Mouse (Mus musculus) T-helper 17 cell (primary cell): ENCODE data around the gene Afap1.

Source experiments
- in situ Hi-C, 2 experiments: fragments of 300-600 bp; cut with MboI, MseI; formaldehyde crosslinking; loops; 1 replicate in 1 of 2; 2 replicates in 1 of 2; pipeline ENCODE4 v1.15.1; 2025; ENCODE audit warnings: high pct_unique_total_duplicates in 2 of 2

Afap1 gene

GRCm38 (mm10) chr5:35893093-35893804 is at the start of gene Afap1:
TSS of gene Afap1 (plus strand) at chr5:35893319.
- in situ Hi-C loops, result no loop called here

GRCm38 (mm10) chr5:35851485-35851884 is 41.6 kb upstream of the Afap1 start:
- in situ Hi-C loops, result loop anchor here in 1 of 2 experiments (25.0 kb wide), 1 partner anchor 89 kb away; the partner anchor contains the start of gene Ablim2

DNA sequence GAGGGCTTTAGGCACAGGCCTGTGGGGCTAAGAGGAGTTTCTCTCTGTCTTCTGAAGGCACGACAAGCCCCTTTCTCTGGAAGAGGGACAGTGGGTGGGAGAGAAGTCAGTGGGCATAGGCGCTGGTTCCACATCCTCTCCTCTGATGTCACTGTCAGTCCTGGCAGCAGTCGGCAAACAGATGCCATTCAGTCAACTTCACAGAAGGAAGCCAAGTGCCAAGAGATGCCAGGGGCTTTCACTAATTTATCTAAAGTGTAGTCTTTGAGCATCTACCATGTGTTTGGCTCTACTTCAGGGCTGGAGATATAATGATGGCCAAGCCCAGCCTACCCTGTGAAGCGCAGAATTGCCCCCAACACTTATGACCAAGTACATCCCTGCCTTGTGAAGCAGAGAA is 39.7 kb upstream of the Afap1 start:
- in situ Hi-C loops, result loop anchor here in 1 of 2 experiments (25.0 kb wide), 1 partner anchor 91 kb away; the partner anchor contains the start of gene Ablim2

- in situ Hi-C loops, result loop anchor here (5.0 to 25.0 kb wide), 2 partner anchors 59 to 94 kb away; partner anchors contain the start of gene Ablim2 (in 1 of the 2)
Measured at GRCm38 (mm10) chr5:35856245-35856644, 36.9 kb upstream of the Afap1 start.

GRCm38 (mm10) chr5:35858069-35858468 is 35.0 kb upstream of the Afap1 start:
- in situ Hi-C loops, result loop anchor here (5.0 to 25.0 kb wide), 2 partner anchors 61 to 96 kb away; partner anchors contain the start of gene Ablim2 (in 1 of the 2)

DNA sequence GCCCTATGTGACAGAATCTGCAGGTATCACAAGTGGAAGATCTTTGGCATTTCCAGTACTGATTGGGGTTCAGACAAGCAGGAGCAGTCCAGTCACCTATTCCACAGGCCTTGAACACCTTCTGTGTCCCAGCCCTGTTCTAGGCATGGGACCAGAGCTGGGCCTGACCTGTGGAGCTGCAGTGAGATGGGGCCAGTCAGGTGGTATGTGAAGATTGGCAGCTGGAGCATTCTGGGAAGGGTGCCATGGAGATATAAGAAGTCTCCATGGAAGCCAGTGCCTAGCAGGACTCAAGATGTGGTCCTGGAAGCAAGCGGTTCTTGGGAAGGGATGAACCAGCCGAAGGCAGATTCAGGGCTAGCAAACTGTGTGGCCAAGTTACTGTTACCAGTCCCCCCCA is 31.7 kb upstream of the Afap1 start:
- in situ Hi-C loops, result loop anchor here (10.0 to 25.0 kb wide), 2 partner anchors 99 to 257 kb away; partner anchors contain the start of gene Ablim2 (in 1 of the 2)

- in situ Hi-C loops, result loop anchor here (10.0 to 25.0 kb wide), 2 partner anchors 108 to 265 kb away; partner anchors contain the start of gene Ablim2 (in 1 of the 2)
Measured at GRCm38 (mm10) chr5:35869973-35870372, 23.1 kb upstream of the Afap1 start.

DNA sequence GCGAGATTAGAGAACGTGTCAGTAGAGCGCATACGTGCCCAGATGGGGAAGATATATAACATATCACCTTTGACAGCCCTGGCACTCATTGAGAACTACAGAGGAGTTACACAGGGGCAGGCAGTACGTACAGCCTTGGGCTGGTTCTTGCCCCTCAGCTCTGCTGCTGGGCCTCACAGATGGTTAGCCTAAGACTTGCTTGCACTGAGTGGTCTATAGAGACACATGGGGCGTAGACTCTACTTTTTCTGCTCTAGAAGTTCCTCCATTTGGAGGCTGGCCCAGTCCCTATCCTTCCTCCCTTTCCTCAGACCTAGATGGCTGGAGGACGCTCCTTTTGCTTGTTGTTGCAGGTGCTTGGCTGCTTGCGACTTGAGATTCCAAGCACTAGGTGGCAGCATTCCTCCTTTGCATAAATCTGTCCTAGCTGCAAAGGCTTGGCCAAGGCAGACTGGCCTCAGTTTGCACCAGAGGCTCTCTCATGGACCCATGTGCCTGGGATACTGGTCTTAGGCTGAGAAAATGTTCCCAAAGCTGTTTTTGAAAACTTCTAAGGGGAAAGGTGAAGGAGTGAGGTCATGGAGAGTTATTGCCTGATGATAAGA is 22.6 kb upstream of the Afap1 start:
- in situ Hi-C loops, result loop anchor here in 1 of 2 experiments (25.0 kb wide), 1 partner anchor 108 kb away; the partner anchor contains the start of gene Ablim2

GRCm38 (mm10) chr5:35873382-35873781 is 19.7 kb upstream of the Afap1 start:
- in situ Hi-C loops, result loop anchor here in 1 of 2 experiments (25.0 kb wide), 1 partner anchor 111 kb away; the partner anchor contains the start of gene Ablim2

- in situ Hi-C loops, result loop anchor here in 1 of 2 experiments (5.0 kb wide), 1 partner anchor 96 kb away; no protein-coding TSS in a partner anchor
Measured at GRCm38 (mm10) chr5:35876236-35876635, 16.9 kb upstream of the Afap1 start.

- in situ Hi-C loops, result loop anchor here in 1 of 2 experiments (5.0 kb wide), 1 partner anchor 93 kb away; no protein-coding TSS in a partner anchor
Measured at GRCm38 (mm10) chr5:35879199-35879598, 13.9 kb upstream of the Afap1 start.

DNA sequence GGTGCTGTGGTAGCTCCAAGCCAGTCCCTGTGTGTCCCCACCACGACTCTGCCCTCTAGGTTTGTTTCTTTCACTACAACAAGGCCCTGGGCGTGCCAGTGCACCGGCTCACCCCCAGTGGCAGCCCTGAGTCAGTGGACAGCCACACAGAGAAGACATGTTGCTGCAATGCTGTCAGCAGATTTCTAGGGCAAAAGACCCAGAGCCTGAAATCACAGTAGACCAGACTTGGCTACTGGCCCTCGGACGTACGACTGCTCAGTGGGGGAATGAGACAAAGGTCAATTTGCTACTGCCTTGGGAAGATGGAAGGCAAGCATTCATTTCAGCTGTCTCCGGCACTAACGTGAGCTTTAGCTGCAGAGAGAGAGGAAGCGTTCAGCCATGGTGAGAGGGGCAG is 10.7 kb upstream of the Afap1 start:
- in situ Hi-C loops, result no loop called here

DNA sequence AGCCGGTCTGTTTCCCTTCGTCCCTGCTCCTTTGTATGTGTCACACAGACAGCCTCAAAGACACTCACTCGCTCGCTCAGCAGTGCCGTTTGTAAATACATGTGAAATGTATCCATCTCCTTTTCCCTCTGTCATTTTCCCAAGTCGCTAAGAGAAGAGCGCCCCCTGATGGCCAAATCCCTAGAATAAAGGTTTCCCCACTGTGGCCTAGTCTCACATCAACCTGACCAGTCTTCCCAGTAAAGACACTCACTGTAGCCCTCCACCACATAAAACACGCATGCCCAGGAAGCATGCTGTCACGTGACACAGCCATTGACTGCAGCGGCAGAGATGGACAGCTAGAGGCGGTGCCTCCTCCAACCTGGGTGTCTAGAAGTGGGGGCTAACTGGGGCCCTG is 8.9 kb upstream of the Afap1 start:
- in situ Hi-C loops, result no loop called here

GRCm38 (mm10) chr5:35884689-35885088 is 8.4 kb upstream of the Afap1 start:
- in situ Hi-C loops, result loop anchor here in 1 of 2 experiments (5.0 kb wide), 1 partner anchor 83 kb away; no protein-coding TSS in a partner anchor

- in situ Hi-C loops, result loop anchor here in 1 of 2 experiments (5.0 kb wide), 1 partner anchor 78 kb away; no protein-coding TSS in a partner anchor
Measured at GRCm38 (mm10) chr5:35888959-35889358, 4.2 kb upstream of the Afap1 start.

DNA sequence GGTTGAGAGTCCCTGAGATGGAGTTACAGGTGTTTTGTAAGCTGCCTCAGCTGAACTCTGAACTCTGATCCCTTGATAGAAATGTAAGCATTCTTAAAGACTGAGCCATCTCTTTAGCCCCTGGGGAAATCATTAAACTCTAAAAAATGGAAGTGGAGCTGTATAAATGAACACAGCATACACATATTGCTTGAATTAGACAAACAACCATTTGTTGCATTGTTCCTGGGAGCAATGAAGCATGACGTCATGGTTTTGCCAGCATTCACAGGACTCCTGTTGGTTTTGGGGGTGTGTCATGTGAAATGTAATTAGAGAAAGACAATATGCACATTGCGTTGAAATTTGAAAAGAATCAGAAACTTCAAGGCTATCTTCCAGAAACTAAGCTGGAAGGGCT is 3.5 kb upstream of the Afap1 start:
- in situ Hi-C loops, result loop anchor here in 1 of 2 experiments (5.0 kb wide), 1 partner anchor 78 kb away; no protein-coding TSS in a partner anchor

GRCm38 (mm10) chr5:35890985-35891730 is 2.0 kb upstream of the Afap1 start:
- in situ Hi-C loops, result no loop called here

- in situ Hi-C loops, result no loop called here
Measured at GRCm38 (mm10) chr5:35892363-35892762, 756 bp upstream of the Afap1 start.

DNA sequence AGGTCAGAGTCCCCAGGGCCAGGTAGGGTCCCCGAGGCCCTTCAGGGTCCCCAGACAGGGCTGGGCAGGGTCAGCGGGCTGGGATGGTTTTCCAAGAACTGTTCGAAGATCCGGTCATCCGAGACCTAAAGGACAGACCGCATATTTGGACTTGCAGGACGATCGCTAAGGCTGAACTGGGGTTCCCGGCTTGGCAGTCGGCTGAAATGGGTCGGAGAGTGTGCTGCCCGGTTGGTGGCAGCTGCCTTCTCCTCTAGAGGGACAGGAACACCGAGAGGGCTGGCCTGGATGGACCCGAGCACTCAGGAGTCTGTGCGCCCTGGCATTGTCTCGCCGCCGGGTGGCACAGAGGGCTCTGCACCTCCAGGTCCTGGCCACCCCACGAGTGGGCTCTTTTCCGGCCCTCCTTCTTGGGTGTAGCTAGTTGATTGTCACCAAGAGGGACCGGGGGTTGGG is 714 bp downstream of the Afap1 start:
- in situ Hi-C loops, result no loop called here

DNA sequence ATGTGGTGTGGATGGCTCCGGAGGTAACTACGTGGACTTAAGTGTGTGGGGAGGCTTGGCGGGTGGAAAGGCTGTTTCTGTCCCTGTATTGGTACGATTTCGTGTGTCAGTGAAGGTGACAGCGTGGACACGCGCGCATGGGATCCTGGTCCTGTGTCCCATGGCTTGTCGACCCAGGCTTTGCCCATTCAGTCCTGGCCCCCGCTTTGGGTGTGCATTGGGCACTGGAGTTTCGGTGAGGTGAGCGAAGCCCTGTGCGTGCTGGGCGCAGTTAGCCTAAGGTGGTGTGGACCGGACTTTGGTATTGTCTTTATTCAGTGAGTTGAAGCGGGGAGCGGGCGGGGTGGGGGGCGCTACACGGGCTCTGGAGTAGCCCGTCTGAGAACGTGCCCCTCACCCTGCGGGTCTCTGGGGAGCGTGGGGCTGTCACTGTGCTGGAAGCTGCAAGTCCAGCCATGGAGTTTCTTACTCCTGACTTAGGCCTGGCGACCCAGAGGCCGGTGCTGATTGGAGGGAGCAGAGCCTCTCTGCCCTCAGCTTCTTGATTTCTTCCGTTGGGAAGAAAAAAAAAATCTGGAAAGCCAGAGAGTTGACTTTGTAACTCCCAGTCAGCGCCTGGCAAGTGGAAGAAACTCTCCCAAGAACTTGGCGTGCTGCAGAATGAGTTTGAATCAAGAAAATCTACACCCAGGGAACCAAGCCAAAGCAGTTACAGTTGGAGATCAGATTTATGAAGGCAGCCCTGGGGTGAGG is 1.4 kb downstream of the Afap1 start:
- in situ Hi-C loops, result no loop called here
